Mouse (Mus musculus) embryonic facial prominence, embryonic 10.5 days (tissue): Measurements from ENCODE around the gene Pgr. TPM values are rescaled to one million over a fixed set of nuclear protein-coding genes. Genes with fewer than 3 reads are reported as not detected.

Experiments used
- DNase-seq: peaks from one replicate; pipeline ENCODE4 v3.0.0-alpha.2; 2017; ENCODE audit warnings: low spot score
- H3K27ac ChIP-seq: fragments of 300-500 bp; sonication (generic); replicated peaks from 2 replicates; pipeline ENCODE4 v1.5.1; 2016; ENCODE audit warnings: mild to moderate bottlenecking
- H3K27me3 ChIP-seq: fragments of 300-500 bp; sonication (generic); replicated peaks from 2 replicates; pipeline ENCODE4 v1.6.1; 2016; ENCODE audit warnings: low read depth, mild to moderate bottlenecking; ENCODE audit not compliant: poor library complexity, severe bottlenecking
- H3K36me3 ChIP-seq: fragments of 300-500 bp; sonication (generic); replicated peaks from 2 replicates; pipeline ENCODE4 v1.6.1; 2016; ENCODE audit warnings: mild to moderate bottlenecking, moderate library complexity
- H3K4me1 ChIP-seq: fragments of 300-500 bp; sonication (generic); 2 replicates; pipeline ENCODE4 v1.6.1; 2016
- H3K4me3 ChIP-seq: fragments of 300-500 bp; sonication (generic); 2 replicates; pipeline ENCODE4 v1.5.1; 2016; ENCODE audit warnings: mild to moderate bottlenecking, moderate library complexity
- H3K9me3 ChIP-seq: fragments of 300-500 bp; sonication (generic); 2 replicates; pipeline ENCODE4 v1.6.1; 2016; ENCODE audit warnings: mild to moderate bottlenecking
- WGBS: fragments of 180-500 bp; shearing (Covaris S2); methylation state at CpG from one replicate; pipeline ENCODE4 v1.1.7; 2016; 5-methylcytosine and 5-hydroxymethylcytosine counted together
- polyA plus RNA-seq: library from polyadenylated mRNA; unstranded; fragments of >200 nt; fragmentation: Nextera tagmentation; extraction: Ambion mirVana; gene quantifications from 2 replicates; pipeline ENCODE4 v1.2.1, GENCODE M21; 2016

Gene Pgr
- polyA plus RNA-seq = 0.36 and 0.38 TPM in 2 replicates

- Histone ChIP-seq H3K9me3 (no peaks in the 10 kb centered on the region), H3K36me3 (no peaks in the 10 kb centered on the region), H3K27me3 (peaks cover 60% of the 10 kb centered on the region), H3K4me3 (peak within 1 kb of the TSS; percentile 71), H3K27ac (no peak within 1 kb of the TSS), H3K4me1 (peaks cover 24% of the 10 kb centered on the region)
- peak; percentile 29 for DNase-seq
- WGBS = 2% methylated on average over 16 of the region's 16 CpGs
Observed at GRCm38 (mm10) chr9:8899616-8900202, at the start of gene Pgr. Pgr (plus strand) TSS chr9:8899833.

GRCm38 (mm10) chr9:8857455-8857854 lies 42.2 kb upstream of the Pgr start:
- 89% methylated on average over 2 of the region's 2 CpGs for WGBS
- no peak overlapping the region for H3K27ac ChIP-seq
- no peaks in the 10 kb centered on the region for H3K9me3 ChIP-seq
- no peaks in the 10 kb centered on the region for H3K36me3 ChIP-seq
- no peak for DNase-seq
- no peaks in the 10 kb centered on the region for H3K27me3 ChIP-seq
- H3K4me1 ChIP-seq = no peaks in the 10 kb centered on the region
- no peak overlapping the region for H3K4me3 ChIP-seq

- H3K4me1 ChIP-seq = no peaks in the 10 kb centered on the region
- no peaks in the 10 kb centered on the region for H3K9me3 ChIP-seq
- H3K27ac ChIP-seq = no peak overlapping the region
- no peak overlapping the region for H3K4me3 ChIP-seq
- 93% methylated on average over 2 of the region's 2 CpGs for WGBS
- no peaks in the 10 kb centered on the region for H3K36me3 ChIP-seq
- no peak for DNase-seq
- H3K27me3 ChIP-seq = no peaks in the 10 kb centered on the region
Observed at GRCm38 (mm10) chr9:8868511-8868910, 31.1 kb upstream of the Pgr start.

- Histone ChIP-seq H3K4me3 (no peak overlapping the region), H3K36me3 (no peaks in the 10 kb centered on the region), H3K27me3 (peaks cover 24% of the 10 kb centered on the region), H3K27ac (no peak overlapping the region), H3K4me1 (peaks cover 6% of the 10 kb centered on the region), H3K9me3 (no peaks in the 10 kb centered on the region)
- WGBS = 86% methylated on average over 5 of the region's 5 CpGs
- no peak for DNase-seq
Observed at GRCm38 (mm10) chr9:8895205-8895604, 4.4 kb upstream of the Pgr start.

GRCm38 (mm10) chr9:8900203-8901012 lies 775 bp downstream of the Pgr start:
- under 1% methylated on average over 41 of the region's 41 CpGs for WGBS
- Histone ChIP-seq H3K4me1 (peaks cover 24% of the 10 kb centered on the region), H3K4me3 (peak overlapping the region; percentile 71), H3K36me3 (no peaks in the 10 kb centered on the region), H3K27me3 (peaks cover 60% of the 10 kb centered on the region), H3K27ac (no peak overlapping the region), H3K9me3 (no peaks in the 10 kb centered on the region)
- DNase-seq = peak; percentile 56

GRCm38 (mm10) chr9:8901013-8901646 lies 1.5 kb downstream of the Pgr start:
- Histone ChIP-seq H3K27ac (peak overlapping the region; percentile 66; the same call in 1 of the 2 replicates), H3K36me3 (no peaks in the 10 kb centered on the region), H3K4me3 (peak overlapping the region; percentile 71), H3K9me3 (no peaks in the 10 kb centered on the region), H3K27me3 (peaks cover 60% of the 10 kb centered on the region), H3K4me1 (peaks cover 24% of the 10 kb centered on the region)
- DNase-seq = peak; percentile 67
- under 1% methylated on average over 36 of the region's 36 CpGs for WGBS

GRCm38 (mm10) chr9:8901647-8902131 lies 2.1 kb downstream of the Pgr start:
- Histone ChIP-seq H3K4me1 (peaks cover 24% of the 10 kb centered on the region), H3K4me3 (peak overlapping the region; percentile 71), H3K36me3 (no peaks in the 10 kb centered on the region), H3K27me3 (peaks cover 60% of the 10 kb centered on the region), H3K9me3 (no peaks in the 10 kb centered on the region), H3K27ac (peak overlapping the region; percentile 66; the same call in 1 of the 2 replicates)
- WGBS = under 1% methylated on average over 45 of the region's 49 CpGs
- no peak for DNase-seq

GRCm38 (mm10) chr9:8902277-8902676 lies 2.6 kb downstream of the Pgr start:
- H3K9me3 ChIP-seq = no peaks in the 10 kb centered on the region
- peaks cover 60% of the 10 kb centered on the region for H3K27me3 ChIP-seq
- WGBS = 22% methylated on average over 3 of the region's 3 CpGs
- H3K36me3 ChIP-seq = no peaks in the 10 kb centered on the region
- DNase-seq = peak; percentile 9
- no peak overlapping the region for H3K27ac ChIP-seq
- H3K4me1 ChIP-seq = peaks cover 24% of the 10 kb centered on the region
- peak overlapping the region; percentile 71 for H3K4me3 ChIP-seq

GRCm38 (mm10) chr9:8927561-8927960 lies 27.9 kb downstream of the Pgr start:
- Histone ChIP-seq H3K27me3 (no peaks in the 10 kb centered on the region), H3K4me1 (no peaks in the 10 kb centered on the region), H3K4me3 (no peak overlapping the region), H3K9me3 (no peaks in the 10 kb centered on the region), H3K27ac (no peak overlapping the region), H3K36me3 (no peaks in the 10 kb centered on the region)
- no peak for DNase-seq
- 90% methylated on average over 2 of the region's 2 CpGs for WGBS

- no peak for DNase-seq
- 47% methylated on average over 1 of the region's 1 CpGs for WGBS
- Histone ChIP-seq H3K4me3 (no peak overlapping the region), H3K36me3 (no peaks in the 10 kb centered on the region), H3K27me3 (no peaks in the 10 kb centered on the region), H3K4me1 (no peaks in the 10 kb centered on the region), H3K9me3 (no peaks in the 10 kb centered on the region), H3K27ac (no peak overlapping the region)
Observed at GRCm38 (mm10) chr9:8937753-8938152, 38.1 kb downstream of the Pgr start.

GRCm38 (mm10) chr9:8953306-8953705 lies 53.7 kb downstream of the Pgr start:
- no peak overlapping the region for H3K27ac ChIP-seq
- H3K4me3 ChIP-seq = no peak overlapping the region
- no peaks in the 10 kb centered on the region for H3K9me3 ChIP-seq
- H3K4me1 ChIP-seq = no peaks in the 10 kb centered on the region
- DNase-seq = no peak
- H3K36me3 ChIP-seq = no peaks in the 10 kb centered on the region
- H3K27me3 ChIP-seq = no peaks in the 10 kb centered on the region

GRCm38 (mm10) chr9:8964512-8965133 lies 65.0 kb downstream of the Pgr start:
- DNase-seq = peak; percentile 38

More at GRCm38 (mm10) chr9:8964512-8965133, 65.0 kb downstream of the Pgr start:
- no peaks in the 10 kb centered on the region for H3K27me3 ChIP-seq
- no peaks in the 10 kb centered on the region for H3K9me3 ChIP-seq
- no peaks in the 10 kb centered on the region for H3K36me3 ChIP-seq
- no peak overlapping the region for H3K4me3 ChIP-seq
- WGBS = 69% methylated on average over 8 of the region's 8 CpGs
- no peaks in the 10 kb centered on the region for H3K4me1 ChIP-seq
- H3K27ac ChIP-seq = no peak overlapping the region
